Comparison of ENCODE assay signal across 19 mouse cellular contexts in the genomic region with DNA sequence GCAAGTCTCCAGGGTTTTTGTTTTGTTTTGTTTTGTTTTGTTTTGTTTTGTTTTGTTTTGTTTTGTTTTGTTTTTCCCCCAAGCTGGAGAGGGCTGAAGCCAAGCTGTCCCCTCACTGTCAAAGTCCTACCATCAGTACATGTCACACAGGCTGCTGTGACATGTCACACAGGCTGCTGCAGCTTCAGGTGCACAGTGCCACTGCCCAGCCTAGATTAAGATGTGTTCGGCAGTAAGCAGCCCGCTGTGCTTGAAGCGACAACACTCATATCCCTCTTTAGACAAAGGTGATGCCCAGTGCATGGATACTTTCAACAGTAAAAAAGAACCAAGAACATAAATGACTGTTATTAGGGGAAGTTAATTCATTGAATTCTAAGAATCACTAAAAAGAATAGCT. TPM values are rescaled to one million over a fixed set of nuclear protein-coding genes. Genes with fewer than 3 reads are reported as not detected.
A peak's percentile ranks its signal among the peaks of the same experiment; 100 is the strongest.
DNase-seq lines count a peak whose midpoint lies in the region; ATAC-seq and TF ChIP-seq lines count a peak whose summit lies in the region.
"Had no signal": no experiment of that assay in that cellular context is flagged by ENCODE, and none has a peak within 500 bp of the region (broad histone marks: within the 10 kb centered on the region; RNA-seq: fewer than 3 reads in every experiment).

No protein-coding gene starts in this region.

- peak overlapping the region; percentile 20 for H3K4me2 ChIP-seq in heart, embryonic 11.5 days
- no peak overlapping the region for H3K4me2 ChIP-seq in midbrain, embryonic 16.5 days (ENCODE audit: low read length)
- H3K4me2 ChIP-seq in intestine, embryonic 16.5 days (ENCODE audit: low read depth, low read length) = peak overlapping the region; percentile 10; the same call in 1 of the 2 replicates
- H3K4me2 ChIP-seq: forebrain, embryonic 13.5 days; hindbrain, embryonic 12.5 days; kidney, embryonic 15.5 days; stomach, embryonic 15.5 days had no signal

- H3K4me1 ChIP-seq in heart, embryonic 11.5 days (ENCODE audit: control insufficient read depth, insufficient read depth, low read length) = peaks cover 6% of the 10 kb centered on the region; the same call in 1 of the 2 replicates
- no peaks in the 10 kb centered on the region for H3K4me1 ChIP-seq in heart, adult 2 months (ENCODE audit: control insufficient read depth, insufficient read depth, low read length)
- H3K4me1 ChIP-seq in midbrain, embryonic 10.5 days = peaks cover 35% of the 10 kb centered on the region
- H3K4me1 ChIP-seq in midbrain, embryonic 16.5 days (ENCODE audit: control insufficient read depth, insufficient read depth, low read length) = peaks cover 9% of the 10 kb centered on the region
- peaks cover 9% of the 10 kb centered on the region for H3K4me1 ChIP-seq in intestine, embryonic 16.5 days (ENCODE audit: control insufficient read depth, insufficient read depth, low read length)

- H3K4me3 ChIP-seq in heart, embryonic 11.5 days (ENCODE audit: low read depth, low read length) = no peak overlapping the region
- H3K4me3 ChIP-seq in heart, adult 2 months = no peak overlapping the region
- no peak overlapping the region for H3K4me3 ChIP-seq in midbrain, embryonic 10.5 days
- no peak overlapping the region for H3K4me3 ChIP-seq in midbrain, embryonic 16.5 days (ENCODE audit: low read depth, low read length)
- no peak overlapping the region for H3K4me3 ChIP-seq in intestine, embryonic 16.5 days (ENCODE audit: low read length)
- H3K4me3 ChIP-seq: forebrain, embryonic 13.5 days; hindbrain, embryonic 12.5 days; kidney, embryonic 15.5 days; stomach, embryonic 15.5 days had no signal

- no peaks in the 10 kb centered on the region for H3K27me3 ChIP-seq in heart, embryonic 11.5 days (ENCODE audit: control insufficient read depth, insufficient read depth, low read length)
- H3K27me3 ChIP-seq in heart, adult 2 months (ENCODE audit: control insufficient read depth, insufficient read depth, low read length) = no peaks in the 10 kb centered on the region
- no peaks in the 10 kb centered on the region; the same call in 1 of the 2 replicates for H3K27me3 ChIP-seq in midbrain, embryonic 10.5 days (ENCODE audit: low read depth, poor library complexity, severe bottlenecking)
- no peaks in the 10 kb centered on the region for H3K27me3 ChIP-seq in midbrain, embryonic 16.5 days (ENCODE audit: control insufficient read depth, insufficient read depth, low read depth, low read length)
- no peaks in the 10 kb centered on the region for H3K27me3 ChIP-seq in intestine, embryonic 16.5 days (replicated peaks; ENCODE audit: control insufficient read depth, insufficient read depth, low read length)
- H3K27me3 ChIP-seq: forebrain, embryonic 13.5 days; hindbrain, embryonic 12.5 days; kidney, embryonic 15.5 days; stomach, embryonic 15.5 days had no signal

- no peak for TF ChIP-seq EP300 in heart, adult 2 months (IDR thresholded peaks at IDR 0.05; ENCODE audit: insufficient read depth, low read depth, low read length)

- 47% methylated on average over 3 of the region's 3 CpGs for WGBS in heart, embryonic 11.5 days (ENCODE audit: insufficient replicate concordance)
- 87% methylated on average over 3 of the region's 3 CpGs for WGBS in heart, adult 2 months
- WGBS in midbrain, embryonic 10.5 days = 37% methylated on average over 3 of the region's 3 CpGs
- 45% methylated on average over 3 of the region's 3 CpGs for WGBS in midbrain, embryonic 16.5 days
- WGBS in intestine, embryonic 16.5 days = 58% methylated on average over 3 of the region's 3 CpGs

- no peak for DNase-seq in heart, adult 2 months
- DNase-seq in midbrain, embryonic 10.5 days (ENCODE audit: low spot score) = no peak
- DNase-seq in thymus, postnatal 25 days = no peak
- DNase-seq in left cerebral cortex, adult 18-20 months (ENCODE audit: low spot score in 2 of 2) = no peak
- DNase-seq: adrenal gland, postnatal 25 days; cerebellum, adult 2 months; cerebellum, postnatal 36 days; gastrocnemius, postnatal 10 days; heart, postnatal 10 days; right cerebral cortex, postnatal 25 days; thymus, adult 18-20 months had no signal

- no peak overlapping the region for H3K9ac ChIP-seq in heart, embryonic 11.5 days (ENCODE audit: low read depth, low read length)
- no peak overlapping the region for H3K9ac ChIP-seq in heart, adult 2 months (ENCODE audit: low read depth, low read length)
- H3K9ac ChIP-seq in midbrain, embryonic 16.5 days (ENCODE audit: low read depth, low read length) = no peak overlapping the region
- no peak overlapping the region for H3K9ac ChIP-seq in intestine, embryonic 16.5 days (ENCODE audit: low read depth, low read length)
- H3K9ac ChIP-seq: forebrain, embryonic 13.5 days; hindbrain, embryonic 12.5 days; kidney, embryonic 15.5 days; stomach, embryonic 15.5 days had no signal

- H3K36me3 ChIP-seq in heart, embryonic 11.5 days (ENCODE audit: control insufficient read depth, insufficient read depth, low read length) = no peaks in the 10 kb centered on the region
- no peaks in the 10 kb centered on the region for H3K36me3 ChIP-seq in heart, adult 2 months (ENCODE audit: control insufficient read depth, insufficient read depth, low read length)
- H3K36me3 ChIP-seq in midbrain, embryonic 10.5 days = no peaks in the 10 kb centered on the region
- H3K36me3 ChIP-seq in midbrain, embryonic 16.5 days (ENCODE audit: control insufficient read depth, insufficient read depth, low read length) = no peaks in the 10 kb centered on the region
- no peaks in the 10 kb centered on the region for H3K36me3 ChIP-seq in intestine, embryonic 16.5 days (ENCODE audit: control insufficient read depth, insufficient read depth, low read length)
- H3K36me3 ChIP-seq: hindbrain, embryonic 12.5 days; kidney, embryonic 15.5 days; stomach, embryonic 15.5 days had no signal

- intact Hi-C loops in heart, adult 2 months (cut with DNase I) = no loop called here

- no peak for TF ChIP-seq CTCF in heart, adult 2 months (IDR thresholded peaks at IDR 0.05)

- no peaks in the 10 kb centered on the region for H3K9me3 ChIP-seq in heart, embryonic 11.5 days (replicated peaks; ENCODE audit: control insufficient read depth, low read length)
- H3K9me3 ChIP-seq in midbrain, embryonic 10.5 days (replicated peaks) = no peaks in the 10 kb centered on the region
- no peaks in the 10 kb centered on the region for H3K9me3 ChIP-seq in midbrain, embryonic 16.5 days (replicated peaks; ENCODE audit: control insufficient read depth, low read length, poor library complexity, severe bottlenecking)
- no peaks in the 10 kb centered on the region for H3K9me3 ChIP-seq in intestine, embryonic 16.5 days (ENCODE audit: control insufficient read depth, low read length)
- H3K9me3 ChIP-seq: forebrain, embryonic 13.5 days; hindbrain, embryonic 12.5 days; kidney, embryonic 15.5 days; stomach, embryonic 15.5 days had no signal

- no peak for TF ChIP-seq POLR2A in heart, adult 2 months (IDR thresholded peaks at IDR 0.05; ENCODE audit: insufficient read depth, low read depth, low read length)

- no peaks in the 10 kb centered on the region for H3K79me2 ChIP-seq in heart, adult 2 months (replicated peaks; ENCODE audit: control insufficient read depth, insufficient read depth, low read length)

- peak; percentile 61 for ATAC-seq in heart, embryonic 11.5 days (replicated peaks; ENCODE audit: insufficient number of reproducible peaks, low FRiP score, low TSS enrichment)
- ATAC-seq in midbrain, embryonic 16.5 days = no peak
- 0 out of 2 replicates have a peak, but pooled peaks have one; percentile 32 for ATAC-seq in intestine, embryonic 16.5 days
- ATAC-seq: forebrain, embryonic 13.5 days; inflammation-experienced regulatory T-cells, adult 6 months had no signal

- H3K27ac ChIP-seq in heart, embryonic 11.5 days (ENCODE audit: low read depth, low read length) = peak overlapping the region; percentile 35; the same call in 1 of the 2 replicates
- no peak overlapping the region for H3K27ac ChIP-seq in heart, adult 2 months
- H3K27ac ChIP-seq in midbrain, embryonic 10.5 days (replicated peaks) = peak overlapping the region; percentile 34
- H3K27ac ChIP-seq in midbrain, embryonic 16.5 days (ENCODE audit: low read length) = no peak overlapping the region
- H3K27ac ChIP-seq in intestine, embryonic 16.5 days (ENCODE audit: low read length) = peak overlapping the region; percentile 80
- H3K27ac ChIP-seq: forebrain, embryonic 13.5 days; hindbrain, embryonic 12.5 days; kidney, embryonic 15.5 days; stomach, embryonic 15.5 days had no signal

RNA-seq across cellular contexts. Expression of a gene that starts 28.5 kb away (rescaled TPM):
- polyA plus RNA-seq in heart, embryonic 11.5 days (2014; fragmentation: Nextera tagmentation; extraction: Ambion mirVana) = 10.0 and 12.7 TPM in 2 replicates
- 1 to 10 TPM; 6.7 to 8.4 TPM for total RNA-seq in heart, adult 2 months (2021)
- 2.9 and 3.6 TPM in 2 replicates for polyA plus RNA-seq in heart, adult 2 months (2012; rRNA removed)
- 8.9 and 9.2 TPM in 2 replicates for polyA plus RNA-seq in midbrain, embryonic 10.5 days (2016; fragmentation: Nextera tagmentation; extraction: Ambion mirVana)
- 8.3 and 9.5 TPM in 2 replicates for polyA plus RNA-seq in midbrain, embryonic 16.5 days (2015; fragmentation: Nextera tagmentation; extraction: Ambion mirVana)
- 12.5 and 17.2 TPM in 2 replicates for polyA plus RNA-seq in intestine, embryonic 16.5 days (2015; fragmentation: Nextera tagmentation; extraction: Ambion mirVana)
- total RNA-seq in left cerebral cortex, adult 18-20 months (2021) = 10 to 100 TPM; 10.8 to 11.6 TPM

Comparison
In these comparisons a context has a peak if more than half of its experiments do, and no peak if none do; other contexts are left out.
1. H3K27ac ChIP-seq: peak in heart, embryonic 11.5 days (single experiment), midbrain, embryonic 10.5 days (single experiment) and intestine, embryonic 16.5 days (single experiment); none in heart, adult 2 months (single experiment) and midbrain, embryonic 16.5 days (single experiment).